Mouse (Mus musculus): ENCODE measurements at regions not wholly inside any gene's neighbourhood (a gene's known extent, or its start where the extent isn't known, plus 50 kb on each side); places are given as distances from the start of the nearest gene placed in this dataset.
A peak's percentile ranks its signal among the peaks of the same experiment; 100 is the strongest.

DNA sequence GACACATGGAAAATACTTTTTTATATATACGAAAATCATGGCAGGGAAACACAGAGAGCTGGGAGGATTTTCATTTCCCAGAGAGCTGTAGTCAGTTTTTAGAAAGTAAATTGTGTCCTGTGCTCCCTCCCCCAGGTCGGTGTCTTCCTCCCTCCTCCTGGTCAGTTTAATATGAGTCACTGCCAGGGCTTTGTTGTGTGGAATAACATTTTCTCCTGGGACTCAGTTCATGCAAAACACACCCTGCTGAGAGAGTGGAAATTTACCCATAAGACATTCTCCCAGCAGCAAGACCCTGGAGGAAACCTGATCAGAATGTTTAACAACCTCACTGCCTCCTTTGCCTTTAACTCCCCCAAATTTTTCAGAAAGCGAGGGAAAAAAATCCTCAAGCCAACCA lies 303.2 kb upstream of the Ldb2 start:
- Histone ChIP-seq H3K4me1 (peaks cover 25% of the 10 kb centered on the region), H3K27ac (no peak overlapping the region)
- WGBS: 55% methylated on average over 3 of the region's 3 CpGs

DNA sequence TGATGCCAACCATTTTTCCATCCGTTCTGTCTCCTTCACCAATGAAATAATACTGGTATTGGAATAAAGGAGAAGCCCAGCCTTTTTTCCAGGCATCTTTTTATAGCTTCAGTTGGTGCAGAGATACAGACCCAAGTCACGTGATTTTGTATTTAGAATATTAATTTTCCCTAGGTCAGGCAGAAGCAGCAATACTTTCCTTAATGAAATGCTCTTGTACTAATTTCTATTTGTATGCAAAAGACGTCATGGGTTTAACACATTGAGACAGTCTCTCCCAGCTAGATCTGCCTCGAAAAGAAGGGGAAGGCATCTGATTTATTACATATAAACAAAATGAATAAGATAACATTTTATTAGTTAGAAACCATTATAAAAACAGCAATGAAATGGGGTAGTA lies 302.3 kb upstream of the Ldb2 start:
- WGBS: 82% methylated on average over 4 of the region's 4 CpGs
- no peak for DNase-seq (ENCODE audit: low spot score)
- Histone ChIP-seq H3K4me1 (peaks cover 25% of the 10 kb centered on the region), H3K36me3 (no peaks in the 10 kb centered on the region), H3K4me3 (no peak overlapping the region), H3K27me3 (ENCODE audit: low read depth, poor library complexity, severe bottlenecking) (no peaks in the 10 kb centered on the region), H3K27ac (no peak overlapping the region), H3K9me3 (replicated peaks) (no peaks in the 10 kb centered on the region)

More for the DNA sequence above, 303.2 kb upstream of the Ldb2 start:
- no peaks in the 10 kb centered on the region for H3K27me3 ChIP-seq (ENCODE audit: low read depth, poor library complexity, severe bottlenecking)
- DNase-seq (ENCODE audit: low spot score): no peak
- H3K36me3 ChIP-seq: no peaks in the 10 kb centered on the region
- no peak overlapping the region for H3K4me3 ChIP-seq
- H3K9me3 ChIP-seq (replicated peaks): no peaks in the 10 kb centered on the region

DNA sequence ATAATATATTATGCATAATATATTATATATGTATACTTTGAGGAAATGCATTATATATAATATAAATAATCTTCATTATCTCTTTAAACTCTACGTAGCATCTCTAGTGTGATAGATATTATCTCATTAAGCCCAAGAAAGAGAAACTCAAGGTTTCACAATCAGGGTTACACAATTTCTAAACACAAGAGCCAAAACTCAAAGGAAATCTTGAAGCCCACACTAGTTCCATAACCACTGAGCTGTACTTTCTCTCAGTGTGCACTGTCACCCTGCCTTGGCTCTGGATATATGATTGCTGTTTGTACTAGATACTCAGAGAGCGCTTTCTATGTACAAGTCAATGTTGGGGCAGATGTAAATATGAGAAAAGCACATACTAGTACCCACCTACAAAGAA lies 299.6 kb upstream of the Ldb2 start:
- Histone ChIP-seq H3K27ac (no peak overlapping the region), H3K27me3 (ENCODE audit: low read depth, poor library complexity, severe bottlenecking) (no peaks in the 10 kb centered on the region), H3K9me3 (replicated peaks) (no peaks in the 10 kb centered on the region), H3K4me1 (peaks cover 26% of the 10 kb centered on the region), H3K4me3 (no peak overlapping the region), H3K36me3 (no peaks in the 10 kb centered on the region)
- no peak for DNase-seq (ENCODE audit: low spot score)
- 96% methylated on average over 2 of the region's 2 CpGs for WGBS

DNA sequence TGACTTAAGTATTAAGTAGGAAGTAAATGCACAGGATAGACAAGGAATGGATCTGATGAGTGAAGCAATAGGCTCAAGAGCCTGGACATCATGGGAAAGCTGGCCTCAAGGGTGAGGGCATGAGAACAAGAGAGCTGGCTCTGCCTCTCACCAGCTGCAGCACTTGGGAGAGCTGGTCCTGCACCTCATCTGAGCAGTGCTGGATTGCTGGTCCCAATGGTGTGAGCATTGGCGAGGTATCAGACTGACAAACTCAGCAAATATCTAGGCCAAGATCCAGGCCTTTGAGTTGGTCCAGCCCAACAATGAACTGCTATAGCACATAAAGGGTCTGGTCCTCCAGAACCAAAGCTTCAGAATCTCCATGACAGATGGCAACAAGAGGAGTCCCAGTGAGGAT lies 298.5 kb upstream of the Ldb2 start:
- no peak overlapping the region for H3K27ac ChIP-seq
- DNase-seq (ENCODE audit: low spot score): no peak
- 100% methylated on average over 1 of the region's 1 CpGs for WGBS
- no peaks in the 10 kb centered on the region for H3K9me3 ChIP-seq (replicated peaks)
- peaks cover 25% of the 10 kb centered on the region for H3K4me1 ChIP-seq
- no peaks in the 10 kb centered on the region for H3K36me3 ChIP-seq
- no peak overlapping the region for H3K4me3 ChIP-seq
- H3K27me3 ChIP-seq (ENCODE audit: low read depth, poor library complexity, severe bottlenecking): no peaks in the 10 kb centered on the region

DNA sequence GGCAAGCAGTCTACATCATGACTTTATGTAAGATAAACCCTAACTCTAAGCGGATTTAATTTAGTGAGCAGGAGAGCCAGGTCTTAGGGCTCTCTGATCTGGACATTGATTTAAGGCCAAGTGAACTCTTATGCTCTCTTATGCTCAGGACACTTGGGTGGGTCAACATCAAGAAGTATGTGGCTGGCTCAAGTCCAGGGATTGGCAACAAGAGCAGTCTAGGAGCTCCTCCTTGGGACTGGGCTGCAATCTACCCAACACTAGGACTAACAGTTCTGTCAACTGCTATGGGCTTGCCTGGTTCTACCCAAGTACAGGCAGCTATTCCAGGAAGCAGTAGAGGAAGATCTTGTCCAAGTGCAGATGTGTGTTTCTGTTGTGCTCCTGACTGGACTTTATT lies 285.3 kb upstream of the Ldb2 start:
- H3K27me3 ChIP-seq (ENCODE audit: low read depth, poor library complexity, severe bottlenecking): no peaks in the 10 kb centered on the region
- H3K27ac ChIP-seq: no peak overlapping the region
- no peaks in the 10 kb centered on the region for H3K9me3 ChIP-seq (replicated peaks)
- DNase-seq (ENCODE audit: low spot score): no peak
- H3K4me1 ChIP-seq: peaks cover 5% of the 10 kb centered on the region; the same call in 1 of the 2 replicates
- no peaks in the 10 kb centered on the region for H3K36me3 ChIP-seq
- WGBS: 94% methylated on average over 1 of the region's 1 CpGs
- no peak overlapping the region for H3K4me3 ChIP-seq

DNA sequence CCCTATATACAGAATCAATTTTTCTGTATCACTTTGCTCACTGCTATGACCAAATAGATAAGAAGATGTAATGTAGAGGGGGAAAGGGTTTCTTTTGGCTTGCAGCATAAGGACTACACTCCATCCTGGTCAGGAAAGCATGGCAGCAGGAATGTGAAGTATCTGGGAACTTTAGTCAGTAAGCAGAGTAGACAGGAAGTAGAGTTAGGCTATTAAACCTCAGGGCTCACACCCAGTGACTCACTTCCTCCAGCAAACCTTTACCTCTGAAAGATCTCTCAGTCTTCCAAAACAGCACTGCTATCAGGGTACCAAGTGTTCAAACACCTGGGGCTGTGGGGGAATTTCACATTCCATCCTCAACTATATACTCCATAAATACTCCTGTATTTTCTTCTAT lies 283.1 kb upstream of the Ldb2 start:
- Histone ChIP-seq H3K4me1 (peaks cover 5% of the 10 kb centered on the region; the same call in 1 of the 2 replicates), H3K36me3 (no peaks in the 10 kb centered on the region), H3K9me3 (replicated peaks) (no peaks in the 10 kb centered on the region), H3K27me3 (ENCODE audit: low read depth, poor library complexity, severe bottlenecking) (no peaks in the 10 kb centered on the region), H3K4me3 (no peak overlapping the region), H3K27ac (no peak overlapping the region)
- no peak for DNase-seq (ENCODE audit: low spot score)

DNA sequence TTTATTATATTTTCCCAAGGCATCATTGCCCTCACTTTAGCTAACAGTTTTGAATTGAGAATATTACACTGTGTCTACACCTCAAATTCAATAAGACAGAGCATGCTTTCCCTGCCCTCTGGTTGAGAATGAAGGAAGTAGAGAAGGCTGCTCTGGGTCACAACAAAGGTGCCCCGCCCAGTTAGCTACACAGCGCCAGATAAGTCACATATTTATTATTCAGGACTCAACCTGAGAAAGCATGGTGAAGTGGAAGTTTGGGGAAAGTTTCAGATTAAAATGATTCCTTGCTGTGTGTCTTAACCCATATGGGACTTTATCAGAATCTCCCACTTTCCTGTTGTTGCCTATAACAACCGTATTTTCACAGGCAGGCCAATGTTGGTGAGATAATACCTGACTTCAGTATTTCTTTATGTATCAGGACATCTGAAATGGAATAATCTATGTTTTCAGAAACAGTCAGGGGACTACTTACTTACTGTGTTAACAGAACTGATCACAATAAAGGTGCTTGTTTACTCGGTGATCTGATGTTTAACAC lies 276.9 kb upstream of the Ldb2 start:
- no peak overlapping the region for H3K27ac ChIP-seq
- no peak overlapping the region for H3K4me3 ChIP-seq
- no peaks in the 10 kb centered on the region for H3K36me3 ChIP-seq
- DNase-seq (ENCODE audit: low spot score): no peak
- H3K9me3 ChIP-seq (replicated peaks): no peaks in the 10 kb centered on the region
- H3K4me1 ChIP-seq: no peaks in the 10 kb centered on the region
- WGBS: 88% methylated on average over 4 of the region's 4 CpGs
- H3K27me3 ChIP-seq (ENCODE audit: low read depth, poor library complexity, severe bottlenecking): no peaks in the 10 kb centered on the region

DNA sequence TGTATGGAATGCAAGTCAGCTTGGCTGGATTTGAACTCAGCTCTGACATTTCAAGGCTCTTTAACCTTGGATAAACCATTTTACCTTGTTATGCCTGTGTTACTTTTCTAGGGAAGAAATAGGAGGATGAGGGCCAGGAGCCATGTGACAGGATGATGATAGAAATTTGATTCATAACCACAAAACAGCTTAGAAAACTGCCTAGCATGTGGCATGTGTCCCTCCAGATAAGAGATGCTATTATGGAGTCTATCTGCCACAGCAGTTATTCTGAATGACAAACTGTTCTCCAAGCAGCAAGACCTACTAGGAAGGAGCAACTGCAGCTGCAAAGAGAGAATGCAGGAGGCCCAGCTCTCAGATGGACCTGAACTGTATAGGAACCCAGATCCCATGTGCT lies 275.7 kb upstream of the Ldb2 start:
- DNase-seq (ENCODE audit: low spot score): no peak
- Histone ChIP-seq H3K4me1 (no peaks in the 10 kb centered on the region), H3K36me3 (no peaks in the 10 kb centered on the region), H3K27ac (no peak overlapping the region), H3K9me3 (replicated peaks) (no peaks in the 10 kb centered on the region), H3K27me3 (ENCODE audit: low read depth, poor library complexity, severe bottlenecking) (no peaks in the 10 kb centered on the region), H3K4me3 (no peak overlapping the region)

DNA sequence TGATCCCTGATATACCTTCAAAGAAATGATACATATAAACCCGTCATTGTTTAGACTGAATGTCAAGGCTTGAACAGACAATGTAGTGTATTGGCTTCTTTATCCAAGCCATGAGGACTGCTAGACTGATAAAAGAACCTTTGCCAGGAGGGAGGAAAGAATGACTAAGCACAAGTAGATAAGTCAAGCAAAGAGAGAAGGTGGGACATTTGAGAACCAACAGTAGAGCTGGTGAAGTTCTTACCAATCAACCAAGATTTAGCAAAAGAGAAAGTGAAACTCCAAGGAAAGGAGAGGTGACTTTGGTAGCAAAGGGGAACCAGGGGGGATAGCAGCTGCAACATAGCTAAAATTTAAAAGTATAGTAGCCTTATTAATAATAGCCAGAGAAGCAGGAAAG lies 273.0 kb upstream of the Ldb2 start:
- no peak overlapping the region for H3K4me3 ChIP-seq
- DNase-seq (ENCODE audit: low spot score): no peak
- no peaks in the 10 kb centered on the region for H3K9me3 ChIP-seq (replicated peaks)
- no peaks in the 10 kb centered on the region for H3K36me3 ChIP-seq
- H3K27ac ChIP-seq: no peak overlapping the region
- no peaks in the 10 kb centered on the region for H3K27me3 ChIP-seq (ENCODE audit: low read depth, poor library complexity, severe bottlenecking)
- WGBS: 95% methylated on average over 1 of the region's 1 CpGs
- no peaks in the 10 kb centered on the region for H3K4me1 ChIP-seq

DNA sequence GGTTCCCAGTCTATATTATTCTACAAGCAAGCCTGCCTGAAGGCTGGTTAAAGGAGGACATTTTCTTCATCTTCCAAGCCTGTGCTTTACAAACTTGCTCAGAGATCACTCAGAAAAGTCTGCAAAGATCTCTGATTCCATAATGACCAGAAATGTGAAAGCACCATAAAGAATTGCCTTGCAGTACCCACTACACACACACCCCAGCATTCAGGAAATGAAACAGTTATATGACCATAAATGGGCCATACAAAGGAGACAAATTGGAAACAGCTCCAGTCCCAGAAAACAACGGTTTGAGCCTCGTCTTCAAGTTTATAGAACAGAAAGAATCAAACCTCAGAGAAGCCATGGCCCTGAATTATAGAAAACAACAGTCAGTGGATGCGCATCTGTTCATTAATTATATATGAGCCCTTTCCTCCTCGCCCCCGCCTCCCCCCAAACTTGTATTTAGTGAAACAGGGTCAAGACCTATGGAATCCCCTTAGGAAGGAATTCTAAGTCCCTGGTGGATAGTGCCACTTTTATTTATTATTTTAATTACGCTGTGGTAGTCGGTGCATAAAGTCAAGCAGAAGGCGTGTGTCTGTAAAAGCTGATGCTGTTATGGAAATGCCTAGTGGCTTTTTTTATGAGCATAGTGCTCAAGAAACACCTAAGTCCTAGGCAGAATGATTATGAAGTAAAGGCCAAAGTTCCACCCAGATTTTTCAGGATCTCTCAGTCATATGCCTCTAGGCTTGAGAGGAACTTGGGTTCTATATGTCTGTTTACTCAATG lies 266.6 kb upstream of the Ldb2 start:
- H3K27me3 ChIP-seq (ENCODE audit: low read depth, poor library complexity, severe bottlenecking): no peaks in the 10 kb centered on the region
- peak; percentile 43 for DNase-seq (ENCODE audit: low spot score)
- H3K27ac ChIP-seq: peak overlapping the region; percentile 79
- H3K4me3 ChIP-seq: no peak overlapping the region
- peaks cover 23% of the 10 kb centered on the region for H3K4me1 ChIP-seq
- no peaks in the 10 kb centered on the region for H3K9me3 ChIP-seq (replicated peaks)
- no peaks in the 10 kb centered on the region for H3K36me3 ChIP-seq
- 43% methylated on average over 8 of the region's 8 CpGs for WGBS

DNA sequence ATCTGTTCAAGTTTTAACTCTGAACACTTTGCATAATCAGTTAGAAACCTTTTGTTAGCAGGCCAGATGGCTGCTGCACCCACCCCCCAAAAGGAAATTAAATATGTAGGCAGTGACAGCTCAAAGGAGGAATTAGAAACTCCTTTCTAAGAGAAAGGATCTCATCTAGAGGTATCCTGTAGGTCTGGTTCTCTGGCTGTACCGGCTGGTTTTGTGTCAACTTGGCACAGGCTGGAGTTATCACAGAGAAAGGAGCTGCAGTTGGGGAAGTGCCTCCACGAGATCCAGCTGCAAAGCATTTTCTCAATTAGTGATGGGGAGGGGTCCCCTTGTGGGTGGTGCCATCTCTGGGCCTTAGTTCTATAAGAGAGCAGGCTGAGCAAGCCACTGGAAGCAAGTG lies 263.1 kb upstream of the Ldb2 start:
- Histone ChIP-seq H3K4me1 (peaks cover 23% of the 10 kb centered on the region), H3K9me3 (replicated peaks) (no peaks in the 10 kb centered on the region), H3K27ac (peak overlapping the region; percentile 62), H3K4me3 (no peak overlapping the region), H3K36me3 (no peaks in the 10 kb centered on the region), H3K27me3 (ENCODE audit: low read depth, poor library complexity, severe bottlenecking) (no peaks in the 10 kb centered on the region)
- DNase-seq (ENCODE audit: low spot score): no peak
- 29% methylated on average over 2 of the region's 2 CpGs for WGBS

DNA sequence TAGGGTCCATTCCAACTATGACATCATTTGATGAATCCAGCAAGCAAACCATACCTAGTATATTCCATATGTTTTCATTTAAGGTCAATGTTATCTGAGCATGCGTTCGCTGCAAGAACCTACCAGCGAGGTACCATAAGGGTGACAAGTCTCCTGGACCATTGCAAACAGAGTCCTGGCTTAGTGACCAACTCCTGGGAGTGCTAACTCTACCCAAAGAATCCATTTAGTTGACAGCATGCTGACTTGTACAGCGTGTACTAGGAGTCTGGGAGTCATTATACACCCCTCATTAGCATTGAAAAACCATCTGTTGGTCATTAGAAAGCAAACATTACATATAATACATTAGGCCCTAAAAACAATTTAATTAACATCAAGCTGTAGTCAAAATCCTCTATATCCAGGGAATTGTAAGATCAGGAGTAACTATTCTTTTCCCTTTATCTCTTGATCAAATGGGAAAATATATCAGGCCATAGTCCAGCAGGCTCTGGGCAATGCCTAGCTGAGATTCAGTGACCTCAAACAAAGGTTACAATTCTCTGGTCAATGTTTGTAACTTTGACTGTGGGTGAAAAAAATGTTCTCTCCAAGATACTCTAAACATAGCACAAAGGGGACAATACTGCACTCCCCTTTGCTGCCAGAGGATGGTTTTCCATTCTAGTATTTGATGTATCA lies 255.9 kb upstream of the Ldb2 start:
- DNase-seq (ENCODE audit: low spot score): no peak
- no peak overlapping the region for H3K4me3 ChIP-seq
- H3K4me1 ChIP-seq: no peaks in the 10 kb centered on the region; the same call in 1 of the 2 replicates
- H3K27me3 ChIP-seq (ENCODE audit: low read depth, poor library complexity, severe bottlenecking): no peaks in the 10 kb centered on the region
- WGBS: 34% methylated on average over 4 of the region's 4 CpGs
- no peaks in the 10 kb centered on the region for H3K9me3 ChIP-seq (replicated peaks)
- no peaks in the 10 kb centered on the region for H3K36me3 ChIP-seq
- peak overlapping the region; percentile 26; the same call in 1 of the 2 replicates for H3K27ac ChIP-seq

DNA sequence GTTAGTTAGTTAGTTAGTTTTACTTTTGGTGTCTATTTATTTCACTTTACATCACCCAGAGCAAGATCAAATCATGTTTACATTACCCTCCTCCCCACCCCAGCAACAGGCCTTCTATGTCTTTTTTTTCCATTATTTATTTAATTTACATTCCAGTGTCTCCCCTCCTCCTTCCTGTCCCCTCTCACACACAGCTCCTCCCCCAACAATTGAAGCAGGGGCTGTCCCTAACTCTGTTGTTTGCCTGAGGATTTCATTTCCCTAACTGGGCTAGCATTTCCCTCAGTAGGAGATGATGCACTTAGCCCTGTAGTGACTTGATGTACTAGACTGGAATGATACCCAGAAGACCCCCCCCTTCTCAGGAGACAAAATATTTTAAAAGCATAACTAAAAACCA lies 249.9 kb upstream of the Ldb2 start:
- H3K36me3 ChIP-seq: no peaks in the 10 kb centered on the region
- no peaks in the 10 kb centered on the region for H3K9me3 ChIP-seq (replicated peaks)
- H3K4me3 ChIP-seq: no peak overlapping the region
- no peak for DNase-seq (ENCODE audit: low spot score)
- no peak overlapping the region for H3K27ac ChIP-seq
- H3K4me1 ChIP-seq: no peaks in the 10 kb centered on the region
- no peaks in the 10 kb centered on the region for H3K27me3 ChIP-seq (ENCODE audit: low read depth, poor library complexity, severe bottlenecking)
